Mouse (Mus musculus) intestine, embryonic 15.5 days (tissue): ENCODE data around the gene Urah. TPM values are rescaled to one million over a fixed set of nuclear protein-coding genes. Genes with fewer than 3 reads are reported as not detected.
A peak's percentile ranks its signal among the peaks of the same experiment; 100 is the strongest.

Experiments used
- ATAC-seq: fragments of 200-750 bp; cut with Nextera tagmentation; 2 replicates; pipeline ENCODE4 v1.8.0; 2017; ENCODE audit warnings: moderate TSS enrichment, moderate library complexity
- H3K27ac ChIP-seq: fragments of 300-500 bp; sonication (generic); 2 replicates; pipeline ENCODE4 v1.5.1; 2015; ENCODE audit warnings: mild to moderate bottlenecking, inconsistent platforms
- H3K27me3 ChIP-seq: fragments of 300-500 bp; sonication (generic); replicated peaks from 2 replicates; pipeline ENCODE4 v1.6.1; 2015; ENCODE audit warnings: inconsistent platforms
- H3K36me3 ChIP-seq: fragments of 300-500 bp; sonication (generic); 2 replicates; pipeline ENCODE4 v1.6.1; 2015; ENCODE audit warnings: inconsistent platforms
- H3K4me1 ChIP-seq: fragments of 300-500 bp; sonication (generic); replicated peaks from 2 replicates; pipeline ENCODE4 v1.6.1; 2015; ENCODE audit warnings: inconsistent platforms
- H3K4me2 ChIP-seq: fragments of 300-500 bp; sonication (generic); replicated peaks from 2 replicates; pipeline ENCODE4 v1.6.1; 2015; ENCODE audit warnings: mild to moderate bottlenecking, inconsistent platforms
- H3K4me3 ChIP-seq: fragments of 300-500 bp; sonication (generic); replicated peaks from 2 replicates; pipeline ENCODE4 v1.5.1; 2015; ENCODE audit warnings: inconsistent platforms
- H3K9ac ChIP-seq: fragments of 300-500 bp; sonication (generic); 2 replicates; pipeline ENCODE4 v1.6.1; 2015; ENCODE audit warnings: inconsistent platforms
- H3K9me3 ChIP-seq: fragments of 300-500 bp; sonication (generic); 2 replicates; pipeline ENCODE4 v1.6.1; 2016; ENCODE audit warnings: inconsistent platforms
- WGBS: fragments of 180-500 bp; shearing (Covaris S2); methylation state at CpG from one replicate; pipeline ENCODE4 v1.1.7; 2015; 5-methylcytosine and 5-hydroxymethylcytosine counted together
- polyA plus RNA-seq: library from polyadenylated mRNA; unstranded; fragments of >200 nt; fragmentation: Nextera tagmentation; extraction: Ambion mirVana; gene quantifications from 2 replicates; pipeline ENCODE4 v1.2.1, GENCODE M21; 2015

Gene Urah
- polyA plus RNA-seq, 1 experiment from 2014 or later, result 4.8 TPM

- whole genome bisulfite sequencing, result 24% methylated on average over 14 of the region's 14 CpGs
- Histone ChIP-seq H3K36me3 (no peaks in the 10 kb centered on the region), H3K27me3 (peaks cover 9% of the 10 kb centered on the region; the same call in 1 of the 2 replicates), H3K9me3 (no peaks in the 10 kb centered on the region), H3K9ac (no peak within 1 kb of the TSS), H3K4me1 (0 out of 2 replicates have a peak, but pooled peaks cover 2% of the 10 kb centered on the region), H3K4me2 (no peak within 1 kb of the TSS), H3K4me3 (no peak within 1 kb of the TSS), H3K27ac (no peak within 1 kb of the TSS)
- peak; percentile 67 for ATAC-seq
Measured at GRCm38 (mm10) chr7:140844905-140845665, 10.3 kb downstream of the Urah start, which contains the start of gene Scgb1c1. Gene Scgb1c1, plus strand, starts transcription at chr7:140845547.

- Histone ChIP-seq H3K27ac (no peak overlapping the region), H3K4me1 (0 out of 2 replicates have a peak, but pooled peaks cover 2% of the 10 kb centered on the region), H3K4me3 (no peak overlapping the region), H3K4me2 (no peak overlapping the region), H3K9me3 (no peaks in the 10 kb centered on the region), H3K9ac (no peak overlapping the region), H3K36me3 (no peaks in the 10 kb centered on the region), H3K27me3 (peaks cover 9% of the 10 kb centered on the region; the same call in 1 of the 2 replicates)
- no peak for ATAC-seq
- WGBS, result 56% methylated on average over 4 of the region's 4 CpGs
Measured at GRCm38 (mm10) chr7:140845683-140846082, 10.9 kb downstream of the Urah start.

GRCm38 (mm10) chr7:140846676-140847075, 11.9 kb downstream of the Urah start:
- Histone ChIP-seq H3K27ac (no peak overlapping the region), H3K4me2 (no peak overlapping the region), H3K9me3 (no peaks in the 10 kb centered on the region), H3K9ac (no peak overlapping the region), H3K36me3 (peaks cover 3% of the 10 kb centered on the region; the same call in 1 of the 2 replicates), H3K4me3 (no peak overlapping the region), H3K4me1 (0 out of 2 replicates have a peak, but pooled peaks cover 2% of the 10 kb centered on the region), H3K27me3 (peaks cover 9% of the 10 kb centered on the region; the same call in 1 of the 2 replicates)
- 75% methylated on average over 10 of the region's 10 CpGs for WGBS
- ATAC-seq, result no peak

- H3K27ac ChIP-seq, result no peak within 1 kb of the TSS
- 0 out of 2 replicates have a peak, but pooled peaks cover 2% of the 10 kb centered on the region for H3K4me1 ChIP-seq
- H3K4me2 ChIP-seq, result no peak within 1 kb of the TSS
- 58% methylated on average over 11 of the region's 11 CpGs for WGBS
- peaks cover 14% of the 10 kb centered on the region for H3K36me3 ChIP-seq
- H3K9me3 ChIP-seq, result no peaks in the 10 kb centered on the region
- peaks cover 6% of the 10 kb centered on the region; the same call in 1 of the 2 replicates for H3K27me3 ChIP-seq
- no peak for ATAC-seq
- H3K9ac ChIP-seq, result no peak within 1 kb of the TSS
- no peak within 1 kb of the TSS for H3K4me3 ChIP-seq
Measured at GRCm38 (mm10) chr7:140847755-140848580, 13.2 kb downstream of the Urah start, which contains the start of gene Odf3. Gene Odf3, plus strand, starts transcription at chr7:140847805.

GRCm38 (mm10) chr7:140848591-140848990, 13.8 kb downstream of the Urah start:
- H3K27ac ChIP-seq, result no peak overlapping the region
- no peaks in the 10 kb centered on the region for H3K9me3 ChIP-seq
- no peak overlapping the region for H3K9ac ChIP-seq
- no peak for ATAC-seq
- WGBS, result 90% methylated on average over 10 of the region's 10 CpGs
- peaks cover 18% of the 10 kb centered on the region for H3K36me3 ChIP-seq
- H3K4me1 ChIP-seq, result 0 out of 2 replicates have a peak, but pooled peaks cover 2% of the 10 kb centered on the region
- H3K4me3 ChIP-seq, result no peak overlapping the region
- peaks cover 2% of the 10 kb centered on the region; the same call in 1 of the 2 replicates for H3K27me3 ChIP-seq
- no peak overlapping the region for H3K4me2 ChIP-seq

GRCm38 (mm10) chr7:140851916-140852315, 17.1 kb downstream of the Urah start:
- 92% methylated on average over 4 of the region's 4 CpGs for WGBS
- H3K4me3 ChIP-seq, result no peak overlapping the region
- no peak overlapping the region for H3K9ac ChIP-seq
- H3K36me3 ChIP-seq, result peaks cover 24% of the 10 kb centered on the region
- no peak overlapping the region for H3K27ac ChIP-seq
- H3K4me2 ChIP-seq, result no peak overlapping the region
- H3K27me3 ChIP-seq, result no peaks in the 10 kb centered on the region
- ATAC-seq, result no peak
- peaks cover 7% of the 10 kb centered on the region for H3K4me1 ChIP-seq
- H3K9me3 ChIP-seq, result no peaks in the 10 kb centered on the region

- Histone ChIP-seq H3K9me3 (no peaks in the 10 kb centered on the region), H3K36me3 (peaks cover 24% of the 10 kb centered on the region), H3K27me3 (no peaks in the 10 kb centered on the region), H3K4me2 (no peak overlapping the region), H3K27ac (no peak overlapping the region), H3K4me3 (no peak overlapping the region), H3K4me1 (peaks cover 13% of the 10 kb centered on the region), H3K9ac (no peak overlapping the region)
- ATAC-seq, result no peak
- 80% methylated on average over 9 of the region's 9 CpGs for WGBS
Measured at GRCm38 (mm10) chr7:140853386-140853785, 18.6 kb downstream of the Urah start.

- Histone ChIP-seq H3K9me3 (no peaks in the 10 kb centered on the region), H3K27me3 (no peaks in the 10 kb centered on the region), H3K36me3 (peaks cover 24% of the 10 kb centered on the region), H3K27ac (no peak overlapping the region), H3K9ac (no peak overlapping the region), H3K4me2 (peak overlapping the region; percentile 98; the same call in 1 of the 2 replicates), H3K4me1 (peaks cover 20% of the 10 kb centered on the region), H3K4me3 (no peak overlapping the region)
- no peak for ATAC-seq
- WGBS, result 94% methylated on average over 18 of the region's 18 CpGs
Measured at GRCm38 (mm10) chr7:140854483-140854882, 19.7 kb downstream of the Urah start.

- peak overlapping the region; percentile 85 for H3K9ac ChIP-seq
- peak overlapping the region; percentile 98 for H3K4me2 ChIP-seq
- no peak overlapping the region for H3K27ac ChIP-seq
- WGBS, result 74% methylated on average over 9 of the region's 9 CpGs
- H3K27me3 ChIP-seq, result no peaks in the 10 kb centered on the region
- ATAC-seq, result no peak
- no peaks in the 10 kb centered on the region for H3K9me3 ChIP-seq
- H3K36me3 ChIP-seq, result peaks cover 26% of the 10 kb centered on the region
- H3K4me3 ChIP-seq, result peak overlapping the region; percentile 57
- peaks cover 20% of the 10 kb centered on the region for H3K4me1 ChIP-seq
Measured at GRCm38 (mm10) chr7:140855181-140855580, 20.4 kb downstream of the Urah start.

GRCm38 (mm10) chr7:140855860-140856784, 21.3 kb downstream of the Urah start, which contains the start of gene Gm45785:
Gene Gm45785, minus strand, starts transcription at chr7:140856331.
- Histone ChIP-seq H3K9me3 (no peaks in the 10 kb centered on the region), H3K4me3 (peak within 1 kb of the TSS; percentile 57), H3K9ac (peak within 1 kb of the TSS; percentile 85), H3K36me3 (peaks cover 34% of the 10 kb centered on the region), H3K27me3 (no peaks in the 10 kb centered on the region), H3K4me2 (peak within 1 kb of the TSS; percentile 98), H3K27ac (peak within 1 kb of the TSS; percentile 95), H3K4me1 (peaks cover 20% of the 10 kb centered on the region)
- under 1% methylated on average over 51 of the region's 51 CpGs for WGBS
- peak; percentile 88 for ATAC-seq

GRCm38 (mm10) chr7:140856785-140857549, 22.1 kb downstream of the Urah start, which contains the start of gene Ric8a:
Gene Ric8a, plus strand, starts transcription at chr7:140856957.
- Histone ChIP-seq H3K9me3 (no peaks in the 10 kb centered on the region), H3K27me3 (no peaks in the 10 kb centered on the region), H3K36me3 (peaks cover 36% of the 10 kb centered on the region), H3K4me2 (peak within 1 kb of the TSS; percentile 98), H3K4me1 (peaks cover 20% of the 10 kb centered on the region), H3K4me3 (peak within 1 kb of the TSS; percentile 57), H3K27ac (peak within 1 kb of the TSS; percentile 95), H3K9ac (peak within 1 kb of the TSS; percentile 85)
- 0% methylated on average over 50 of the region's 50 CpGs for WGBS
- ATAC-seq, result peak; percentile 88
